Mouse (Mus musculus): ENCODE data around the gene Abca16.

Abca16 gene

GRCm38 (mm10) chr7:120409447-120409846, at the start of gene Abca16:
Gene Abca16 (plus strand): TSS chr7:120409647.
- no peak for DNase-seq

GRCm38 (mm10) chr7:120361159-120361558, 48.3 kb upstream of the Abca16 start:
- DNase-seq = no peak

- no peak for DNase-seq
Observed at GRCm38 (mm10) chr7:120412391-120412790, 2.9 kb downstream of the Abca16 start.

- peak; percentile 5 for DNase-seq
Observed at GRCm38 (mm10) chr7:120426625-120427024, 17.2 kb downstream of the Abca16 start.

GRCm38 (mm10) chr7:120431464-120431863, 22.0 kb downstream of the Abca16 start:
- DNase-seq = no peak

- DNase-seq = peak; percentile 3
Observed at GRCm38 (mm10) chr7:120503891-120504662, 94.6 kb downstream of the Abca16 start.

GRCm38 (mm10) chr7:120504663-120504979, 95.2 kb downstream of the Abca16 start:
- DNase-seq = no peak

GRCm38 (mm10) chr7:120534805-120535204, 125.4 kb downstream of the Abca16 start:
- no peak for DNase-seq

GRCm38 (mm10) chr7:120552479-120553180, 143.2 kb downstream of the Abca16 start:
- no peak for DNase-seq

GRCm38 (mm10) chr7:120553181-120553551, 143.7 kb downstream of the Abca16 start:
- no peak for DNase-seq

GRCm38 (mm10) chr7:120567366-120567765, 157.9 kb downstream of the Abca16 start:
- DNase-seq = no peak

- DNase-seq = no peak
Observed at GRCm38 (mm10) chr7:120576520-120576919, 167.1 kb downstream of the Abca16 start.

Data from kidney, postnatal 14 days (tissue).